11 mouse cellular contexts compared by ENCODE assay signal in the genomic region with DNA sequence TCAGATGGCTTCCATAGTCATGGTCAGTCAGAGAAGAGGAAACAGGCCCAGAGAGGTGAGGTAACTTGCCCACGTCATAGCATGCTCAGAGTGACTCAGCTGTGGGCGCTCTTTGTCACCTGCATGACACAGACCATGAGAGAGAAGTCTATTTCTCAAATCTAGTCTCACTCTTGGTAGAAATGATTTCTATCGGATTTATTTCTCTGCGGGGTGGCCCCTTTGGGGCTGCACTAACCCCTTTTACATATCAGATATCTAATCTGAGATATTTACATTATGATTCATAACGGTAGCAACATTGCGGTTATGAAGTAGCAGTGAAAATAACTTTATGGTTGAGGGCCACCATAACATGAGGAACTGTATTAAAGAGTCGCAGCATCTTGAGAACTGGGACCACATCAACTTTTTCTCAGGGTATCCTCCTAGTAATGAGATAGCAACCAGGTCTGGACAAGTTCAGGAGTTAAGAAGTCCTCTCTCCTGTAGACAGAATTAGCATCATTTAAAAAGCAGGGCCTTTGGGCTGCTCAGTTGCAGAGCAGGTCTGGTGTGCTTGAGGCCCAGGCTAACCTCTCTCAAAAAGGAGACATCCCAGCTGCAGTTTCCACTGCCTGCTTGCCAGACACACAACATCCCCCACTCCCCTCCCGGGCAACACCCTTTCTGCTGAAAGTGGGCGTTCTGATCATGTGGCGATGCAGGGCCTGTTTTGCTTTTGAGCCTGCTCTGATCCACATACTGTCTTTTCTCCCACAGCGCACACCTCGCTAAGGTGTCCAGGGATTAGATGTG. TPM values are rescaled to one million over a fixed set of nuclear protein-coding genes. Genes with fewer than 3 reads are reported as not detected.
DNase-seq lines count a peak whose midpoint lies in the region; ATAC-seq and TF ChIP-seq lines count a peak whose summit lies in the region.
"Had no signal": no experiment of that assay in that cellular context is flagged by ENCODE, and none has a peak within 500 bp of the region (broad histone marks: within the 10 kb centered on the region; RNA-seq: fewer than 3 reads in every experiment).

No protein-coding gene starts in this region.

- peaks cover 14% of the 10 kb centered on the region for H3K4me1 ChIP-seq in lung, postnatal 0 days (ENCODE audit: insufficient read depth, low read depth, low read length)
- H3K4me1 ChIP-seq in liver, embryonic 12.5 days: peaks cover 73% of the 10 kb centered on the region

- no peak for TF ChIP-seq CTCF in lung, postnatal 0 days (IDR thresholded peaks at IDR 0.05)

- peak overlapping the region; percentile 88; the same call in 1 of the 2 replicates for H3K27ac ChIP-seq in lung, postnatal 0 days (ENCODE audit: low read length)
- H3K27ac ChIP-seq in liver, embryonic 12.5 days: 0 out of 2 replicates have a peak overlapping the region, but pooled peaks have one; percentile 1
- H3K27ac ChIP-seq: hindbrain, embryonic 12.5 days had no signal

- no peak for ATAC-seq in lung, postnatal 0 days
- ATAC-seq in liver, embryonic 12.5 days: no peak
- ATAC-seq in erythroid progenitor cell, adult 5-6 weeks (replicated peaks; ENCODE audit: low FRiP score, poor library complexity, severe bottlenecking): no peak

- WGBS in lung, postnatal 0 days: 70% methylated on average over 12 of the region's 12 CpGs
- 72% methylated on average over 12 of the region's 12 CpGs for WGBS in liver, embryonic 12.5 days (ENCODE audit: insufficient replicate concordance)

- H3K36me3 ChIP-seq in lung, postnatal 0 days (ENCODE audit: insufficient read depth, low read length): no peaks in the 10 kb centered on the region
- no peaks in the 10 kb centered on the region for H3K36me3 ChIP-seq in liver, embryonic 12.5 days
- H3K36me3 ChIP-seq: hindbrain, embryonic 12.5 days had no signal

- no peak overlapping the region for H3K4me2 ChIP-seq in lung, postnatal 0 days (replicated peaks; ENCODE audit: low read depth, low read length)
- no peak overlapping the region for H3K4me2 ChIP-seq in liver, embryonic 12.5 days
- H3K4me2 ChIP-seq: hindbrain, embryonic 12.5 days had no signal

- H3K4me3 ChIP-seq in lung, postnatal 0 days (ENCODE audit: low read depth, low read length): no peak overlapping the region
- H3K4me3 ChIP-seq in liver, embryonic 12.5 days: no peak overlapping the region
- H3K4me3 ChIP-seq: hindbrain, embryonic 12.5 days had no signal

- no peak for TF ChIP-seq EP300 in lung, postnatal 0 days (IDR thresholded peaks at IDR 0.05)

- H3K9ac ChIP-seq in lung, postnatal 0 days (replicated peaks; ENCODE audit: low read depth): no peak overlapping the region
- no peak overlapping the region for H3K9ac ChIP-seq in liver, embryonic 12.5 days
- H3K9ac ChIP-seq: hindbrain, embryonic 12.5 days had no signal

- no peaks in the 10 kb centered on the region for H3K27me3 ChIP-seq in lung, postnatal 0 days (replicated peaks; ENCODE audit: insufficient read depth, low read length)
- no peaks in the 10 kb centered on the region for H3K27me3 ChIP-seq in liver, embryonic 12.5 days (replicated peaks)
- H3K27me3 ChIP-seq: hindbrain, embryonic 12.5 days had no signal

- no peaks in the 10 kb centered on the region for H3K9me3 ChIP-seq in lung, postnatal 0 days (ENCODE audit: low read length)
- no peaks in the 10 kb centered on the region for H3K9me3 ChIP-seq in liver, embryonic 12.5 days (replicated peaks)
- H3K9me3 ChIP-seq: hindbrain, embryonic 12.5 days had no signal

- DNase-seq in lung, postnatal 0 days (ENCODE audit: low spot score): peak; percentile 54
- no peak for DNase-seq in lung, postnatal 10 days
- peak; percentile 64 for DNase-seq in R1 (ENCODE audit: low read depth, low spot score)
- no peak for DNase-seq in thymus, postnatal 14 days
- no peak for DNase-seq in gastrocnemius, postnatal 10 days
- DNase-seq: kidney, postnatal 4 days; lung, adult 18-20 months; right cerebral cortex, postnatal 14 days had no signal

RNA-seq across cellular contexts. Expression of a gene that starts 10.9 kb away (rescaled TPM):
- 962 and 974 TPM in 2 replicates for polyA plus RNA-seq in lung, postnatal 0 days (2015; fragmentation: Nextera tagmentation; extraction: Ambion mirVana)
- polyA plus RNA-seq in liver, embryonic 12.5 days (2016; fragmentation: Nextera tagmentation; extraction: Ambion mirVana): 88.3 and 93.3 TPM in 2 replicates
- 27.4 and 41.1 TPM in 2 replicates for total RNA-seq in erythroid progenitor cell, adult 5-6 weeks (2015; ENCODE audit: low replicate concordance)
- total RNA-seq in erythroid progenitor cell, adult 5-6 weeks (2017; ENCODE audit: low replicate concordance): 8.1 and 10.1 TPM in 2 replicates
- 10 to 100 TPM; 84.5 to 86.4 TPM for total RNA-seq in gastrocnemius, postnatal 10 days (2021)

Comparison
In these comparisons a context has a peak if more than half of its experiments do, and no peak if none do; other contexts are left out.
1. DNase-seq: peak in lung, postnatal 0 days (single experiment) and R1 (single experiment); none in lung, postnatal 10 days (single experiment), thymus, postnatal 14 days (single experiment) and gastrocnemius, postnatal 10 days (single experiment).